Mouse (Mus musculus) MEL-GATA-1-ER (cell line): Measurements from ENCODE around the gene Uckl1.
A peak's percentile ranks its signal among the peaks of the same experiment; 100 is the strongest.

ENCODE experiments used
- DNase-seq: peaks from one replicate; pipeline ENCODE4 v3.0.0-alpha.2; 2012; ENCODE audit warnings: low read depth; ENCODE audit errors: extremely low read depth

Uckl1 gene

GRCm38 (mm10) chr2:181584411-181584942, at the start of gene Uckl1:
Uckl1 (minus strand) TSS chr2:181584892.
- DNase-seq, result no peak

GRCm38 (mm10) chr2:181632624-181633023, 47.9 kb upstream of the Uckl1 start:
- no peak for DNase-seq

GRCm38 (mm10) chr2:181628471-181628870, 43.8 kb upstream of the Uckl1 start:
- no peak for DNase-seq

- DNase-seq, result no peak
Observed at GRCm38 (mm10) chr2:181623401-181623800, 38.7 kb upstream of the Uckl1 start.

- no peak for DNase-seq
Observed at GRCm38 (mm10) chr2:181618761-181619495, 34.2 kb upstream of the Uckl1 start.

- no peak for DNase-seq
Observed at GRCm38 (mm10) chr2:181602367-181602766, 17.7 kb upstream of the Uckl1 start.

GRCm38 (mm10) chr2:181601751-181602145, 17.1 kb upstream of the Uckl1 start:
- DNase-seq, result no peak

- peak; percentile 91 for DNase-seq
Observed at GRCm38 (mm10) chr2:181600828-181601750, 16.4 kb upstream of the Uckl1 start.

- DNase-seq, result no peak
Observed at GRCm38 (mm10) chr2:181600226-181600758, 15.6 kb upstream of the Uckl1 start.

- no peak for DNase-seq
Observed at GRCm38 (mm10) chr2:181598454-181599351, 14.0 kb upstream of the Uckl1 start, which contains the start of gene Samd10. Samd10 (minus strand) TSS chr2:181599212.

GRCm38 (mm10) chr2:181597378-181598061, 12.8 kb upstream of the Uckl1 start:
- no peak for DNase-seq

GRCm38 (mm10) chr2:181596221-181596960, 11.7 kb upstream of the Uckl1 start:
- DNase-seq, result no peak

GRCm38 (mm10) chr2:181594946-181595696, 10.4 kb upstream of the Uckl1 start:
- DNase-seq, result no peak

GRCm38 (mm10) chr2:181593937-181594336, 9.2 kb upstream of the Uckl1 start:
- no peak for DNase-seq

GRCm38 (mm10) chr2:181593042-181593421, 8.3 kb upstream of the Uckl1 start:
- DNase-seq, result peak; percentile 69

- DNase-seq, result no peak
Observed at GRCm38 (mm10) chr2:181592231-181593041, 7.7 kb upstream of the Uckl1 start, which contains the start of gene Zfp512b. Zfp512b (minus strand) TSS chr2:181592803.

- no peak for DNase-seq
Observed at GRCm38 (mm10) chr2:181591528-181592085, 6.9 kb upstream of the Uckl1 start, which contains the start of gene Prpf6. Prpf6 (plus strand) TSS chr2:181591868.
